Mouse (Mus musculus): ENCODE results near the gene Cdh4.

The Cdh4 gene

GRCm38 (mm10) chr2:179541096-179541495 lies 98.9 kb downstream of the Cdh4 start:
- DNase-seq = no peak

- no peak for DNase-seq
Measured at GRCm38 (mm10) chr2:179547627-179548026, 105.4 kb downstream of the Cdh4 start.

- no peak for DNase-seq
Measured at GRCm38 (mm10) chr2:179555928-179556327, 113.7 kb downstream of the Cdh4 start.

DNA sequence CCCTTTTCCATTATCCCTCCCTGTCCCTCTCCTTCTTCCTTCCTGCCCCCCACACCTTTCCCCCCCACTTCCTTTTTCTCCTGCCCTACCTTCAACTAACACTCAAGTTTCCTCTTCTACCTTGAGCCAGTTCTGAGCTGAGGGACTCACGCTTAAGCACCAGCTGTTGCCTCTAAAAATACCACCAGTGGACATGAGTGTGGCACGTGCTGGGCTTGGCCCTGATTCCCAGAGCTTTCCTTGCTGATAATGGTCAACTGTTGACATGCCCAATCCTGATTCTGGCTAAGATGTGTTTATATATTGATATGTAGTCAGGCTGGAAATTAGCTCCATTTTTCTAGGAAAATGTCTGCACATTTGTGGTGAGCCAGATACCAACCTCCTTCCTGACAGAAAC lies 120.1 kb downstream of the Cdh4 start:
- DNase-seq = no peak

DNA sequence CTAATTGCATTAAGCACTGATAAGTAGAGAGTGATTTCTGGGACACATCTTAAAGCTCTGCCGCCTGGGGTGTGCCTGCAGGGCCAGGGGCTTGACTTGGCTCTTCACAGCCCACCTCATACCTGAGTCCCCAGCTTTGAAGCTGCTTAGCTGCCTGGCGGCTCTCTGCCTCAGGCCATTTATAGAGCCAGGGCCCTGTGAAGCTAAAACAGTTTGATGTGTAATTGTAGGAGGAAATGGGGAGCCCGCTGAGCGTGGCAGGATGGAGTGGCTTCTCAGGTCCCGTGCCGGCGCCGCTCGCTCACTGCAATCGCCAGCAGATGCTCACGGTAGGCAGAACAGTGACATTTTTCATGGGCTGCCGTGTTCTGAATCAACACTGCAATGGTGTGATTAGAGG lies 123.4 kb downstream of the Cdh4 start:
- no peak for DNase-seq

DNA sequence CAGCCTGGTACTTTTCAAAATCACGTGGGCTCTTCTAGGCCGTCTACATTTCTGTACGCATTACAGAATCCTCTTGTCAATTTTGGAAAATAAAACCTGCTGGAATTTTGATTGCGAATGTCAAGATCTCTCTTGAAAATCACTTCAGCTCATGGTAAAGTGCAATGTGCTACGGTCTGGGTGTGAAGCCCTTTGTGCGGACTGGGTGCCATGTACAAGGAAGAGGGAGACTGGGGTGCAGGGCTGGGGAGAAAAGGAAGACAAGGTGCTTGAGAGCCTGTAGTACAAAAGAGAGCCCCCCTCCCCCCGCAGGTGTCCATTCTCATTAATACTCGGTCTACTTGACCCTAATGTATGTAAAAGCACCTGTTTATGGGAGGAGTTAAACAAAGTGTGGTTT lies 125.7 kb downstream of the Cdh4 start:
- no peak for DNase-seq

- DNase-seq = no peak
Measured at GRCm38 (mm10) chr2:179569171-179569570, 126.9 kb downstream of the Cdh4 start.

- no peak for DNase-seq
Measured at GRCm38 (mm10) chr2:179571175-179571769, 129.0 kb downstream of the Cdh4 start.

GRCm38 (mm10) chr2:179573331-179573730 lies 131.1 kb downstream of the Cdh4 start:
- no peak for DNase-seq

DNA sequence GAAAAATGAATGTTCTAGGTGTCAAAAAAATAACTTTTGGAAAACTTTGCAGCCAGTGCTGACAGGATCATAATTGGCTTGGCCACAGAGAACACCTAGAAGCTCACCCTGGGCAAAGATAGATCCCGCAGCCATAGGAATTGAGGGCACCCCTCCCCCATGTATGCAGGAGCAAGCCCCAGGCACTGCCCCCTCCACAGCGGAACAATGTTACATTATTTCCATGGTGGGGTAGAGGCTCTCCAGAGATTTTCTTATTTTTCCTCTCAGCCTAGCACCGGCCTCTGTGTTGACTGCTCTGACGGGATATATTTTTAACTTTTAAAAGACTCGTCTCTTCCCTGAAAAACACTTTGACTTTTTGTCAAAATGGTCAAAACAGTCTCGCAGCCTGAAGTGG lies 131.6 kb downstream of the Cdh4 start:
- no peak for DNase-seq

- DNase-seq = no peak
Measured at GRCm38 (mm10) chr2:179575585-179575984, 133.4 kb downstream of the Cdh4 start.

DNA sequence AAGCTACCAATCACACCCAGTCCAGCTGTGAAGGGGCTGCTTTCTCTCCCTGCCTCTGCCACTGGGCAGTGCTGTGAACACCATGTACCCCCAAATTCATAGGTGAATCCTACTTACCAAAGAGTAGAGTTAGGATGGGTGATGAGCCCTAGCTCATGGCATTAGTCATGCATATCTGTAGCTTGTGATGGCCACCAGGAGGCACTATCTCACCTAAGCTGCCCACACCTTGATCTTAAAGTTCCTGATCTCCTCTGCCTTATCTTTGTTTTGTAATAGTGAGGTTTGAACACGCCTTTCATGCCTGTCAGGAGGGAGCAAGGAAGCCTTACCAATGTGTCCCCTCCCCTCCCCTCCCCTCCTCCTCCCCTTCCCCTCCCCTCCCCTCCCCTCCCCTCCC lies 134.0 kb downstream of the Cdh4 start:
- no peak for DNase-seq

GRCm38 (mm10) chr2:179578329-179578728 lies 136.1 kb downstream of the Cdh4 start:
- no peak for DNase-seq

DNA sequence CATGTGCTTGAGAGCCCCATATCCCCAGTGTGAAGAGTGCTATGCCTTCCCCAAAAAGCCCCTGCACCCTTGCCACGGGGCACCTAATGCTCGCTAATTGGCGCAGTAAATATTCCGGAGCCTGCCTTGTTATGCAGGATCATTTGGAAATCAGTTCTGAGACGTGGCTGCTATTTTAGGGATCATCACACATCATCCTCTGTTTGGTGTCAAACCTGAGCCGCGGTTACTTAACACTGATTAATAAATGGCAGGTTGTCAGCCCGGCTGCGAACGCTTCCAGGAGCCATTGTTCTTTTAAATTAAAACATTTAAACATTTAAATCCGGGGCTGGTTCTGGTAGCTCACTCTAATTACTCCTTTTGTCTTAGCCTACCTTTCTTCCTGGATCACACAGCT lies 136.6 kb downstream of the Cdh4 start:
- no peak for DNase-seq

GRCm38 (mm10) chr2:179580415-179580814 lies 138.2 kb downstream of the Cdh4 start:
- DNase-seq = no peak

DNA sequence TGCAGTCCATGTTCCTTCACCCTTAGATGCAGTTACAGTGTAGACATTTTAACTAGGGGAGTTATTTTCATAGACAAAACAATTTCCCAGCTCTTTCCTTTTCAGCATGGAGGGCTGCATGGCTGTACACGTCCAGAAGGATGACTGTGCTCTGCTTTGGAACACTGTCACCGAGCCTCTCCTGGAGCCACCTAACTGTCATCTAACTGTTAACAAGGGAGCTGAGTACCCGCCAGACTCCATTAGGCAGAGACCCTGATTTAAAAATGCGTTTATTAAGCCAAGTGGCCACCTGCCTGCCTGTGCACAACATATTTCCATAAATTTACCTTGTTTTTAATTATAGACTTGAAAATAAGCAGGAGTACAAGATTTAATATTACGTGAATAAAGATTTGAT lies 138.8 kb downstream of the Cdh4 start:
- DNase-seq = no peak

DNA sequence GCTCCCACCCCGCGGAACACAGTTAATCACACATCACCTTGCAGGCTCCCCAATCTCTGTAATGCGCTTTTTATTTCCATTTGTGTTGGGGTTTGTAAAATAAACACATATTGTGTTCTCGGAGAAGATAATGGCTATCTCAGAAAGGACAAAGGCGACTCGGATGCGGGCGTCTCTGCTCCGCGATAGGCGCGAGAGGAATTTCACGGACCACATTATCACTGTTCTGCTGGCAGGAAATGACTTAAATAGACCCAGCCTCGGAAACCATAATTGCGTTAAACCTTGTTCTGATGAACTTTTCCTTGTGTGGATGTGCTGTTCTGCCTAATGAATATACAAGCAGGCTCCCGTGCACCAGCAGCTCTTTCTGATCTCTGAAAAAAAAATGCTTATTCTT lies 140.7 kb downstream of the Cdh4 start:
- no peak for DNase-seq

DNA sequence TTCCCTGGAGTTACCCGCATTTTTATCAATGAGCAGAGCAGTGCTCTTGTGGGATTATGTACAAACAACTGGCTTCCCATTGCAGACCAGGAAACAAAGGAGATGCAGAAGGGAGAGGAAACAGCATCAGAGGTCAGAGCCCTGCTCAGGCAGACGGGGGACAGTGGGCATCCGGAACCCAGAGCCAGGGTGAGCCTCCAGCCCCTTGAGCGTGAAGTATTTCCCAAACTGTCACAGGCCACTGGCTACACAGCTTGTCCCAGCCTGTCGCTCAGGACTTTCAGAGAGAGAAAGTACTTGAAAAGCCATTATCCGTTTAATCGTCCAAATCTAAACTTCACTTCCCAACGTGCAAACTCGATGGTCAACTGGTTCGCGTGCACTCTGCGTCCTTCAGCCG lies 142.4 kb downstream of the Cdh4 start:
- DNase-seq = no peak

DNA sequence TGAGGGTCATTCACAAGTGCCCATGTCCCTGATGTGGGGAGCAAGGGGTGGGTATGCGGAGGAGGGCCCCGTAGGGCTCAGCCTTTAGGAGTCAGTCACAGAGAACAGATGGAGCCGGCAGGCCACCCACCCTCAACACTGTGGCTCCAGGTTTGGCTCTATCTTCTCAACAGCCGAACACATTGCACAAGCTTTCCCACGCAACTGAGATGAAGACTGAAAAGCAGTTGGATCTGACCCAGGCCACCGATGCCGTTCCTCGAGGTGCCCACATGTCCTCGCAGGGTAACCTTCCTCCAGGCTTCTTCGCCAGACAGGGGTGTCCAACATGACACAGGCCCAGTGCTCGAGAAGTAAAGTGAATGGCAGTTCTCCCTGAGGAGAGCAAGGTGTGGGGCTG lies 144.2 kb downstream of the Cdh4 start:
- DNase-seq = no peak

DNA sequence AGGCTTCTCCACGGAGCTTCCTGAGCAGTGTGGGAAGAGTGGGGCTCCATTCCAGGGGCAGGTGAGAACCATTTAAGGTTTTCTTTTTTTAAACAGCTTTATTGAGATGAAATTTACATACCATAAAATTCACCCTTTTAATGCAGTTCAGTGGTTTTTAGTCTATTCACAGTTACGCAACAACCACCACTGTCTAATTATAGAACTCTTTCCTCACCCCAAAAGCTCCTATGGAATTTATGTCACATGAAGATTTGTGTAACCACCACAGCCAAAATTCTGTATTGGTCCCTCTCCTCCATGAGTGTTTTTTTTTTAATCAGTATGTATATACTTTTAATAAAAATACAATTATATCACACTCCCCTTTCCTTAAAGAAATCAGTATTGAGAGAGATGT lies 144.8 kb downstream of the Cdh4 start:
- no peak for DNase-seq

- no peak for DNase-seq
Measured at GRCm38 (mm10) chr2:179591661-179592060, 149.4 kb downstream of the Cdh4 start.

DNA sequence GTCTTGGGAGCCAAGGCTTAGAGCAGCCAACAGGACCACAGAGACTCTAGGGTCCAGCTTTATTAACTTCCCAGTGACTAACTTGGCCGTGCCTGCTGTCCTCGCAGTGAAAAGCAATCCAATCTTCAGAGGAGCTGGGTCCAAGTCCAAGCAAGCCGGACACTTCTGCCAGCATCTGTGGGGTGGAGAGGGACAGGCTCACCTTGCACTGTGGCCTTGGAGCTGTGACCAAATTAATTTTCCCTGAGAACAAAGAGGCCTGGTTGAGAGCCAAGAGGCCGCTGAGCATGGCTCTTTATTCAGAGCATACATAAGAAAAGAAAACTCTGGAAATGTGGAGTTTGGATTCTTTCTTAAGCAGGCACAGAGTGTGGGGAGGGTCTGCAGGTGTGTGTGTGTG lies 152.8 kb downstream of the Cdh4 start:
- no peak for DNase-seq

DNA sequence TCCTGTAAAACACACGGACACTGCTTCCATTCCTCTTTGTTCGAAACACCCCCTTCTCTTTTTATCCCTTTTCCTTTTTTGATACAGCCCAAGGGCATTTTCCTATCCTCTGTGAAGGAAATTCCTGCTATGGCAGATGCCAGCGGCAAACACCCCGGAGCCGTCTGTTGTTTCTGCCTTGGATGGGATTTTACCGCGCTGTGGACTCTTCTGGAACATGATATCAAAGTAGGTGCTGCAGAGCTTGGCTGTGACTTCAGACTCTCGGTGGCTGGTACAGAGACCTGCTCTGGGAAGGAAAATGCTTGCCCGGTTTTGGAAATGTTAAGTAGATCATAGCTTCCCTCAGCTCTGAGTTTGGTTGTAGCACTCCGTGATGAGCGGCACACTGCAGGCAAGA lies 156.7 kb downstream of the Cdh4 start:
- DNase-seq = no peak

- no peak for DNase-seq
Measured at GRCm38 (mm10) chr2:179599886-179600285, 157.7 kb downstream of the Cdh4 start.

- no peak for DNase-seq
Measured at GRCm38 (mm10) chr2:179600347-179600746, 158.1 kb downstream of the Cdh4 start.

DNA sequence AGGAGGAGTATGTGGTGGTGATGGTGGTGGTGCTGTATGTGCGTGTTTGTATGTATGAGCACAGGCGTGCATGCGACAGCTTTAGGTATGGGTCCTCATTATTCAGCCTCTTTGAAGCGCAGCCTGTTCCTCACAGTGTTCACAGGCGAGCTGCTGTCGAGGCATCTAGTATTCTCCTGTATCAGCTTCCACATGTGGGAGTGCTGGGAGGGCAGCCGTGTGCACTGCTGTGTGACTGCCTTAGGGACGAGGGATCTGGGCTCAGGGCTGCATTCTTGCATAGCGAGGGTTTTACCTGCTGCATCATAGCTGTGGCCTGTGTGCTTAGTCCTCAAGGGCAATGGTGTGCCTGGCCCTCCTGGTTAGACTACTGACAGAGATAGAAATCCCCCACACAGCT lies 158.9 kb downstream of the Cdh4 start:
- DNase-seq = no peak

All from thymus, postnatal 36 days (tissue).